ENCODE assay signal across 13 mouse cellular contexts in the genomic region with DNA sequence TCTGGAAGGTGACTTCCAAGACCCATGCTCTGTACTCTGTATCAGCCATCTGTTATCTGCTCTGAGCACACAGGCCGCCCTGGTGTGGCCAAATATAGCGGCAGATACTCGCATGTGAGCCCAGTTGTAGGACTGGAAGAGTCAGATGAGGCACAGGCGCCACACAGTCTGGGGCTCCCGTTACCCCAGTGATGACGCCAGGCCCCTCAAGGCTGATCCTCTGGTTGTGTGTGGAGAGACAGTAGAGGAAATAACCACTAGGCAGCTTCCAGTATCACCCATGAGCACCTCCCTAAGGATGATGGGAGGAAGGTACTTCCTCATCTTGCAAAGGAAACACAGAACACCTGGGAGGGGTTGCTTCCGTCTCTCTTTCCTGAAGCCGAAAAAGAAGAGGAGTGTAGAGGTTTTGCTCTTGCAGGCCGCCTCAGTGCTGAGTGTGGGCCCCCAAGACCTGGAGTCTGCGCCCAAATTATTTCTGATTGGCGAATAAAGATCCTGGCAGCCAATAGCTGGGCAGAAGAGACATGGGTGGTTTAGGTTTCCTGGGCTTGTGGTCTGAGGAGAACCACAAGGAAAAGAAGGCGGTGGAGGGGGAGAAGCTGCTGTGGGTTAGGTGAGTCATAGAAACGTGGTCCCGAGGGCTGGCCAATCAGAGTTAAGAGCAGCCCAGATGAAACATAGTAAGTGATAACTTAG. TPM values are rescaled to one million over a fixed set of nuclear protein-coding genes. Genes with fewer than 3 reads are reported as not detected.
DNase-seq lines count a peak whose midpoint lies in the region; ATAC-seq and TF ChIP-seq lines count a peak whose summit lies in the region.
"Had no signal": no experiment of that assay in that cellular context is flagged by ENCODE, and none has a peak within 500 bp of the region (broad histone marks: within the 10 kb centered on the region; RNA-seq: fewer than 3 reads in every experiment).

No protein-coding gene starts in this region.

- ATAC-seq in forebrain, embryonic 13.5 days = no peak
- ATAC-seq in hindbrain, embryonic 14.5 days (ENCODE audit: low FRiP score) = no peak

- peaks cover 65% of the 10 kb centered on the region for H3K79me2 ChIP-seq in macrophage (ENCODE audit: inconsistent target)

- no peak overlapping the region for H3K9ac ChIP-seq in forebrain, embryonic 13.5 days
- no peak overlapping the region for H3K9ac ChIP-seq in hindbrain, embryonic 14.5 days

- DNase-seq in lung, postnatal 36 days = peak; percentile 9
- no peak for DNase-seq in lung, adult 2 months
- DNase-seq in T-cell, adult 2 months (ENCODE audit: low spot score) = peak; percentile 90
- peak; percentile 75 for DNase-seq in thymus, postnatal 25 days
- DNase-seq in hindbrain, embryonic 14.5 days (ENCODE audit: low spot score) = no peak
- DNase-seq in retina, embryonic 14.5 days (ENCODE audit: low spot score) = no peak
- DNase-seq: adrenal gland, adult 8-10 months; kidney, adult 8-10 months; right cerebral cortex, adult 18-20 months had no signal

- H3K9me3 ChIP-seq in forebrain, embryonic 13.5 days (replicated peaks) = no peaks in the 10 kb centered on the region
- H3K9me3 ChIP-seq in hindbrain, embryonic 14.5 days (ENCODE audit: control insufficient read depth, low read length) = no peaks in the 10 kb centered on the region

- no peak for TF ChIP-seq CTCF in lung, adult 2 months (IDR thresholded peaks at IDR 0.05; ENCODE audit: insufficient read depth, low read length)

- WGBS in lung, adult 2 months = 62% methylated on average over 14 of the region's 14 CpGs
- 5% methylated on average over 14 of the region's 14 CpGs for WGBS in macrophage (ENCODE audit: missing documents)
- WGBS in forebrain, embryonic 13.5 days = 85% methylated on average over 14 of the region's 14 CpGs
- WGBS in hindbrain, embryonic 14.5 days = 88% methylated on average over 14 of the region's 14 CpGs

- peak overlapping the region; percentile 80 for H3K27ac ChIP-seq in macrophage
- H3K27ac ChIP-seq in forebrain, embryonic 13.5 days = no peak overlapping the region
- no peak overlapping the region for H3K27ac ChIP-seq in hindbrain, embryonic 14.5 days

- TF ChIP-seq POLR2A in lung, adult 2 months (IDR thresholded peaks at IDR 0.05; ENCODE audit: borderline replicate concordance, extremely low read depth, low read depth, low read length) = no peak

- H3K4me2 ChIP-seq in forebrain, embryonic 13.5 days = no peak overlapping the region
- no peak overlapping the region for H3K4me2 ChIP-seq in hindbrain, embryonic 14.5 days (replicated peaks)

- peaks cover 4% of the 10 kb centered on the region; the same call in 1 of the 2 replicates for H3K4me1 ChIP-seq in lung, adult 2 months (ENCODE audit: control insufficient read depth, insufficient read depth, low read length)
- no peaks in the 10 kb centered on the region for H3K4me1 ChIP-seq in forebrain, embryonic 13.5 days
- H3K4me1 ChIP-seq in hindbrain, embryonic 14.5 days (replicated peaks; ENCODE audit: control insufficient read depth, insufficient read depth, low read length) = no peaks in the 10 kb centered on the region

- no peaks in the 10 kb centered on the region for H3K27me3 ChIP-seq in forebrain, embryonic 13.5 days
- no peaks in the 10 kb centered on the region for H3K27me3 ChIP-seq in hindbrain, embryonic 14.5 days (ENCODE audit: control insufficient read depth, insufficient read depth, low read length)

- H3K4me3 ChIP-seq in lung, adult 2 months (replicated peaks; ENCODE audit: extremely low read depth, low read depth, low read length) = no peak overlapping the region
- peak overlapping the region; percentile 78; the same call in 1 of the 2 replicates for H3K4me3 ChIP-seq in macrophage (ENCODE audit: inconsistent target)
- no peak overlapping the region for H3K4me3 ChIP-seq in forebrain, embryonic 13.5 days
- H3K4me3 ChIP-seq in hindbrain, embryonic 14.5 days (replicated peaks; ENCODE audit: low read length) = no peak overlapping the region

- H3K36me3 ChIP-seq in macrophage (ENCODE audit: inconsistent target) = peaks cover 47% of the 10 kb centered on the region
- H3K36me3 ChIP-seq in forebrain, embryonic 13.5 days (ENCODE audit: poor library complexity, severe bottlenecking) = no peaks in the 10 kb centered on the region
- H3K36me3 ChIP-seq in hindbrain, embryonic 14.5 days (replicated peaks; ENCODE audit: control insufficient read depth, insufficient read depth) = no peaks in the 10 kb centered on the region

RNA-seq across cellular contexts. Expression of a gene that starts 2.0 kb away (rescaled TPM):
- 1.6 and 1.7 TPM in 2 replicates for polyA plus RNA-seq in lung, adult 2 months (2012; rRNA removed)
- 100 to 1,000 TPM in 15 of 26 experiments, 10 to 100 TPM in 11; 43.7 to 450 (median 323) TPM for total RNA-seq in macrophage (2018; cell fraction: chromatin; rRNA removed)
- 100 to 1,000 TPM in 16 of 26 experiments, 10 to 100 TPM in 10; 61.9 to 594 (median 264) TPM for total RNA-seq in macrophage (2018; cell fraction: cytosol; rRNA removed)
- 100 to 1,000 TPM in 17 of 26 experiments, 10 to 100 TPM in 9; 71.9 to 656 (median 415) TPM for total RNA-seq in macrophage (2018; cell fraction: nucleus; rRNA removed)
- 41.1 to 153 TPM (median 78.6 TPM) in 3 replicates for polyA plus RNA-seq in macrophage (2018)
- 0.11 and 0.17 TPM in 2 replicates for polyA plus RNA-seq in forebrain, embryonic 13.5 days (2015; fragmentation: Nextera tagmentation; extraction: Ambion mirVana)
- 0.46 and 0.95 TPM in 2 replicates for polyA plus RNA-seq in hindbrain, embryonic 14.5 days (2014; fragmentation: Nextera tagmentation; extraction: Ambion mirVana)
- total RNA-seq: layer of hippocampus, postnatal 14 days had no signal

RNA-seq across cellular contexts. Expression of a gene that starts 19.9 kb away (rescaled TPM):
- polyA plus RNA-seq in lung, adult 2 months (2012; rRNA removed) = 0.06 TPM in 1 of 2 replicates, not detected in the other
- total RNA-seq in macrophage (2018; cell fraction: chromatin; rRNA removed) = not detected
- total RNA-seq in macrophage (2018; cell fraction: cytosol; rRNA removed) = not detected
- total RNA-seq in macrophage (2018; cell fraction: nucleus; rRNA removed) = not detected
- polyA plus RNA-seq in macrophage (2018) = not detected in 3 replicates
- polyA plus RNA-seq in forebrain, embryonic 13.5 days (2015; fragmentation: Nextera tagmentation; extraction: Ambion mirVana) = not detected in 2 replicates
- polyA plus RNA-seq in hindbrain, embryonic 14.5 days (2014; fragmentation: Nextera tagmentation; extraction: Ambion mirVana) = 0.24 and 0.35 TPM in 2 replicates
- total RNA-seq: adrenal gland, adult 8-10 months; layer of hippocampus, postnatal 14 days had no signal
- polyA plus RNA-seq: frontal cortex, adult 2 months had no signal

RNA-seq across cellular contexts. Expression of a gene that starts 25.8 kb away (rescaled TPM):
- 4.5 and 5.0 TPM in 2 replicates for polyA plus RNA-seq in lung, adult 2 months (2012; rRNA removed)
- total RNA-seq in macrophage (2018; cell fraction: chromatin; rRNA removed) = 1,000 to 10,000 TPM in 3 of 26 experiments, 100 to 1,000 TPM in 23; 287 to 1,060 (median 805) TPM
- 10 to 100 TPM; 18.3 to 89.8 (median 40.2) TPM for total RNA-seq in macrophage (2018; cell fraction: cytosol; rRNA removed)
- 100 to 1,000 TPM; 323 to 906 (median 575) TPM for total RNA-seq in macrophage (2018; cell fraction: nucleus; rRNA removed)
- 26.5 to 90.9 TPM (median 28.2 TPM) in 3 replicates for polyA plus RNA-seq in macrophage (2018)
- 0.09 TPM in 1 of 2 replicates, not detected in the other for polyA plus RNA-seq in forebrain, embryonic 13.5 days (2015; fragmentation: Nextera tagmentation; extraction: Ambion mirVana)
- polyA plus RNA-seq in hindbrain, embryonic 14.5 days (2014; fragmentation: Nextera tagmentation; extraction: Ambion mirVana) = 0.16 and 0.32 TPM in 2 replicates

RNA-seq across cellular contexts. Expression of a gene that starts 36.9 kb away (rescaled TPM):
- 2.7 and 4.6 TPM in 2 replicates for polyA plus RNA-seq in lung, adult 2 months (2012; rRNA removed)
- total RNA-seq in macrophage (2018; cell fraction: chromatin; rRNA removed) = 10 to 100 TPM in 9 of 26 experiments, 1 to 10 TPM in 17; 1.1 to 20.7 (median 7.6) TPM
- 10 to 100 TPM in 13 of 26 experiments, 1 to 10 TPM in 13; 3.4 to 18.4 (median 8.6) TPM for total RNA-seq in macrophage (2018; cell fraction: cytosol; rRNA removed)
- total RNA-seq in macrophage (2018; cell fraction: nucleus; rRNA removed) = 10 to 100 TPM in 12 of 26 experiments, 1 to 10 TPM in 14; 1.9 to 27.5 (median 9.9) TPM
- polyA plus RNA-seq in macrophage (2018) = 3.1 to 7.0 TPM (median 4.3 TPM) in 3 replicates
- polyA plus RNA-seq in forebrain, embryonic 13.5 days (2015; fragmentation: Nextera tagmentation; extraction: Ambion mirVana) = 0.26 and 0.60 TPM in 2 replicates
- polyA plus RNA-seq in hindbrain, embryonic 14.5 days (2014; fragmentation: Nextera tagmentation; extraction: Ambion mirVana) = 0.40 and 0.64 TPM in 2 replicates

Comparison
In these comparisons a context has a peak if more than half of its experiments do, and no peak if none do; other contexts are left out.
1. DNase-seq: peak in lung, postnatal 36 days (single experiment), T-cell, adult 2 months (single experiment) and thymus, postnatal 25 days (single experiment); none in lung, adult 2 months (single experiment), hindbrain, embryonic 14.5 days (single experiment) and retina, embryonic 14.5 days (single experiment).
2. RNA of a gene that starts 2.0 kb away (polyA plus RNA-seq): 41.1 to 153 TPM in macrophage; 1.6 to 1.7 TPM in lung, adult 2 months, 0.46 to 0.95 TPM in hindbrain, embryonic 14.5 days and 0.11 to 0.17 TPM in forebrain, embryonic 13.5 days; every median in the first group is over 10 times any median in the second.